Mouse (Mus musculus) MEL (cell line): ENCODE results near the gene Ptcra.
"Not testable (repeated sequence)": the region's sequence is repeated elsewhere in the genome, so short reads cannot be mapped to it uniquely, and the experiment has no call there.

ENCODE experiments used
- CHD2 ChIP-seq: IDR thresholded peaks from 2 replicates; pipeline ENCODE4 v1.6.1; 2011; ENCODE audit warnings: low read length, improper control_type of control experiment
- CTCF ChIP-seq, 3 experiments: IDR thresholded peaks in 2 of 3; conservative IDR thresholded peaks in 1 of 3; 2 replicates each; pipeline ENCODE4 v1.5.1; 2011 to 2012; ENCODE audit warnings: low read length in 3 of 3, low read depth in 2 of 3, mild to moderate bottlenecking in 2 of 3, improper control_type of control experiment in 1 of 3, inconsistent platforms in 1 of 3, mixed read lengths in 1 of 3, moderate library complexity in 1 of 3; ENCODE audit not compliant: control insufficient read depth in 1 of 3, insufficient read depth in 1 of 3, poor library complexity in 1 of 3, severe bottlenecking in 1 of 3
- EP300 ChIP-seq, 2 experiments: IDR thresholded peaks; 2 replicates each; pipeline ENCODE4 v1.6.1; 2011; ENCODE audit warnings: improper control_type of control experiment in 2 of 2, low read length in 2 of 2, low read depth in 1 of 2, mild to moderate bottlenecking in 1 of 2
- GABPA ChIP-seq: IDR thresholded peaks from 2 replicates; pipeline ENCODE4 v1.6.1; 2012; ENCODE audit warnings: low read depth, mild to moderate bottlenecking, inconsistent platforms, low read length, improper control_type of control experiment, moderate library complexity
- MAZ ChIP-seq: IDR thresholded peaks from 2 replicates; pipeline ENCODE4 v1.6.1; 2012; ENCODE audit warnings: low read depth, mild to moderate bottlenecking, inconsistent platforms, low read length, improper control_type of control experiment
- POLR2A ChIP-seq, 2 experiments: IDR thresholded peaks; 2 replicates each; pipeline ENCODE4 v1.6.1; 2011 to 2012; ENCODE audit warnings: low read length in 2 of 2, mild to moderate bottlenecking in 2 of 2, control low read depth in 1 of 2, improper control_type of control experiment in 1 of 2, low read depth in 1 of 2, moderate library complexity in 1 of 2; ENCODE audit not compliant: control insufficient read depth in 1 of 2, insufficient read depth in 1 of 2, poor library complexity in 1 of 2

DNA sequence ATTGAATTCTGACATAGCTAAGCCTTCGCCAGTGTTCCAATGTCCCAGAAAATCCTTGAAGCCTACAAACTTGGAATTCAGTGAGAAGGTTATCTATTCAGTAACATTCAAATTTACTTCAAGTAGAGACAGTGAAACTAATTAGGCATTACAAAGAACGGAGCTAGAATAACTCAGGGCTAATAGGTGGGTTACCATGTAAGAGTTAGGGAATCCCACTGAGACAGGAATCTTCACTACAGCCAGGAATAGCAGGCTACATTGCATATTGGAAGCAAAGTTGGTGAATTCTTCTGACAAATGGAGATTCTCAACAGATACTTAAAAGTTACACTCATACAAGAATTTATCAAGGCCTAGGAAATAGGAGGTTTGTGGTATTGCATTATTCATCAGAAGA, 24.5 kb upstream of the Ptcra start:
- TF ChIP-seq EP300 (IDR thresholded peaks at IDR 0.05; ENCODE audit: low read depth in 1 of 2, low read length in 2 of 2); POLR2A (IDR thresholded peaks at IDR 0.05; ENCODE audit: control insufficient read depth in 1 of 2, insufficient read depth in 1 of 2, low read depth in 1 of 2, low read length in 2 of 2, poor library complexity in 1 of 2); MAZ; CHD2; CTCF (IDR thresholded peaks at IDR 0.05 in 2 of 3, conservative IDR thresholded peaks at IDR 0.05 in 1 of 3; ENCODE audit: control insufficient read depth in 1 of 3, insufficient read depth in 1 of 3, low read depth in 2 of 3, low read length in 3 of 3, poor library complexity in 1 of 3, severe bottlenecking in 1 of 3); GABPA: not testable (repeated sequence)
